Mouse (Mus musculus): ENCODE measurements around the gene Rnf39. TPM values are rescaled to one million over a fixed set of nuclear protein-coding genes. Genes with fewer than 3 reads are reported as not detected.
"Not testable (repeated sequence)": the region's sequence is repeated elsewhere in the genome, so short reads cannot be mapped to it uniquely, and the experiment has no call there.

Rnf39 gene
- polyA plus RNA-seq, 1 experiment from 2014 or later: 0.13 TPM

GRCm38 (mm10) chr17:36973271-36973787 lies 30.6 kb downstream of the Rnf39 start:
- Histone ChIP-seq H3K9ac (replicated peaks; ENCODE audit: low read length) (no peak overlapping the region), H3K36me3 (replicated peaks; ENCODE audit: control insufficient read depth, insufficient read depth, low read depth, low read length) (no peaks in the 10 kb centered on the region), H3K27ac (replicated peaks; ENCODE audit: low read depth, low read length) (no peak overlapping the region), H3K9me3 (replicated peaks; ENCODE audit: control insufficient read depth, low read length) (no peaks in the 10 kb centered on the region), H3K27me3 (ENCODE audit: control insufficient read depth, insufficient read depth, low read length) (no peaks in the 10 kb centered on the region), H3K4me1 (ENCODE audit: control insufficient read depth, insufficient read depth, low read length) (no peaks in the 10 kb centered on the region), H3K4me2 (ENCODE audit: low read depth, low read length) (no peak overlapping the region), H3K4me3 (ENCODE audit: low read depth, low read length) (no peak overlapping the region)
- WGBS: 61% methylated on average over 8 of the region's 8 CpGs
- ATAC-seq (replicated peaks; ENCODE audit: insufficient number of reproducible peaks, low FRiP score, low TSS enrichment, low read depth) (no peak), DNase-seq (ENCODE audit: low spot score) (no peak)

- Histone ChIP-seq H3K9me3 (replicated peaks; ENCODE audit: control insufficient read depth, low read length) (no peaks in the 10 kb centered on the region), H3K4me2 (ENCODE audit: low read depth, low read length) (peak within 1 kb of the TSS; percentile 27; the same call in 1 of the 2 replicates), H3K4me3 (ENCODE audit: low read depth, low read length) (no peak within 1 kb of the TSS), H3K27me3 (ENCODE audit: control insufficient read depth, insufficient read depth, low read length) (no peaks in the 10 kb centered on the region), H3K9ac (replicated peaks; ENCODE audit: low read length) (no peak within 1 kb of the TSS), H3K27ac (replicated peaks; ENCODE audit: low read depth, low read length) (no peak within 1 kb of the TSS), H3K36me3 (replicated peaks; ENCODE audit: control insufficient read depth, insufficient read depth, low read depth, low read length) (no peaks in the 10 kb centered on the region), H3K4me1 (ENCODE audit: control insufficient read depth, insufficient read depth, low read length) (no peaks in the 10 kb centered on the region)
- no peak for DNase-seq (ENCODE audit: low spot score)
- WGBS: 13% methylated on average over 18 of the region's 18 CpGs
- no peak for ATAC-seq (replicated peaks; ENCODE audit: insufficient number of reproducible peaks, low FRiP score, low TSS enrichment, low read depth)
These were observed 38.6 kb downstream of the Rnf39 start, which contains the start of gene 2410137M14Rik for GRCm38 (mm10) chr17:36981221-36981813. Gene 2410137M14Rik (minus strand): TSS chr17:36981237.

DNA sequence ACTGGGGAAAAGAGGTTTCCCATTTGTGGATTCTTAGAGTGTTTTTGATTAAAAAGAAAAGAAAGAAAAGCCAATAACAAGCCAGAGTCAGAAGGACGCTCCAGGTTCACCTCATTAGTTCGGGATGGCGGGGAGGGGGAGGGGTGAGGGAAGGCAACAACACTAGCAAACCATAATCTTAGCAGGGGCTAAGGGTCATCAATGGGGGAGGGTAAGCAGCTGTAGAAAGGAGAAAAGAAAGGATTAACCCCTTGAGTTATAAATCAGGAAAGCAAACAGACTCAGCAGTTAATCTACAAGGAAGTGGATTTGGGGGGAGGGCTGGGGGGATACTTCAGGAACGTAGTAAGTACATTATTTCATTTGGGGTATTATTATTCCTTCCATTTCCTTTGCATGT lies 39.1 kb downstream of the Rnf39 start:
- H3K9me3 ChIP-seq (replicated peaks; ENCODE audit: control insufficient read depth, low read length): no peaks in the 10 kb centered on the region
- ATAC-seq (replicated peaks; ENCODE audit: insufficient number of reproducible peaks, low FRiP score, low TSS enrichment, low read depth): no peak
- H3K36me3 ChIP-seq (replicated peaks; ENCODE audit: control insufficient read depth, insufficient read depth, low read depth, low read length): no peaks in the 10 kb centered on the region
- DNase-seq (ENCODE audit: low spot score): no peak
- H3K27me3 ChIP-seq (ENCODE audit: control insufficient read depth, insufficient read depth, low read length): no peaks in the 10 kb centered on the region
- no peak overlapping the region for H3K4me3 ChIP-seq (ENCODE audit: low read depth, low read length)
- H3K4me1 ChIP-seq (ENCODE audit: control insufficient read depth, insufficient read depth, low read length): no peaks in the 10 kb centered on the region
- no peak overlapping the region; the same call in 1 of the 2 replicates for H3K4me2 ChIP-seq (ENCODE audit: low read depth, low read length)
- H3K27ac ChIP-seq (replicated peaks; ENCODE audit: low read depth, low read length): no peak overlapping the region
- WGBS: 6% methylated on average over 4 of the region's 4 CpGs
- H3K9ac ChIP-seq (replicated peaks; ENCODE audit: low read length): no peak overlapping the region

DNA sequence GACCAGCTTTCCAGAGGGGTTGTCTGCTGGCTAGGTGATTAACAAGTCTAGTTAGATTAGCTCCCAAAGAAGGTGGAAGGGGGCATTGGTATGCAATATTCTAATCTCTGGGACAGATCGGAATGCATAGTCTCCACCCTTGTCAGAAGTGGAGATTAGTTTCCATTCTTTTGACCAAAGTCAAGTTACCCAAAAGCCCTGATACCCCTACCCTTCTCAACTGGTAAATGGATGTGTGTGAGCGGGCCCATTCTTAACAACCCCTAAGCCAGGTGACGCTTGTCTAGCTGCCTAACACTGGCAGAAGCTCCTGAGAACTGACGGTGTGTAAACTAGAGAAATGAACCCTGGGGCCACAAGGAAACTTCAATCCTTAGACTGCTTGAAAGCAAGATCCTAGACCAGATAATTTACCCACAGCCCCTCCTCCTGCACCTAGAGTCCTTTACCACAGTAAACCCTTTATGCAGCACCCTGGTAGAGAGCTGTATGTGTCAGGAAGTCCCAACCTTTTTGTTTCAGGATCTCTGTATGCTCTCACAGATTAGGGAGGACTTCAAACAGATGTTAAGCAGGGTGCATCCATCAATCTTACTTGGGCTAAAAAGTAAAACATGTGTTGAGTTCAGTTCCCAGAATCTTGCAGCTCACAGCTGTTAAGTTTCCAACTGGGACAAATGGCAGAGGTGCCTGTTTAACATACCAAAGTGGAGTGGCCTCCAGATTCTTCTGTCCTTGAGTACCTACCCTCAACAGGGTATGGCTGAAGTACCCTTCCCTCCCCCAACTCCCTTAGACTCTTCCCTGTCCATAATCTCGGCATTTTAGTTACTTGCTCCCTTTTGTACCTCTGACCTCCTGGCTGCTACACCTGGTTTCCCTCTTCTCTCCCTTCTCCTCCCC lies 39.8 kb downstream of the Rnf39 start:
- 28% methylated on average over 5 of the region's 5 CpGs for WGBS
- H3K27me3 ChIP-seq (ENCODE audit: control insufficient read depth, insufficient read depth, low read length): no peaks in the 10 kb centered on the region
- no peak overlapping the region for H3K9ac ChIP-seq (replicated peaks; ENCODE audit: low read length)
- no peak for DNase-seq (ENCODE audit: low spot score)
- no peak for ATAC-seq (replicated peaks; ENCODE audit: insufficient number of reproducible peaks, low FRiP score, low TSS enrichment, low read depth)
- H3K27ac ChIP-seq (replicated peaks; ENCODE audit: low read depth, low read length): no peak overlapping the region
- no peaks in the 10 kb centered on the region for H3K36me3 ChIP-seq (replicated peaks; ENCODE audit: control insufficient read depth, insufficient read depth, low read depth, low read length)
- H3K4me3 ChIP-seq (ENCODE audit: low read depth, low read length): no peak overlapping the region
- no peak overlapping the region for H3K4me2 ChIP-seq (ENCODE audit: low read depth, low read length)
- no peaks in the 10 kb centered on the region for H3K4me1 ChIP-seq (ENCODE audit: control insufficient read depth, insufficient read depth, low read length)
- no peaks in the 10 kb centered on the region for H3K9me3 ChIP-seq (replicated peaks; ENCODE audit: control insufficient read depth, low read length)

DNA sequence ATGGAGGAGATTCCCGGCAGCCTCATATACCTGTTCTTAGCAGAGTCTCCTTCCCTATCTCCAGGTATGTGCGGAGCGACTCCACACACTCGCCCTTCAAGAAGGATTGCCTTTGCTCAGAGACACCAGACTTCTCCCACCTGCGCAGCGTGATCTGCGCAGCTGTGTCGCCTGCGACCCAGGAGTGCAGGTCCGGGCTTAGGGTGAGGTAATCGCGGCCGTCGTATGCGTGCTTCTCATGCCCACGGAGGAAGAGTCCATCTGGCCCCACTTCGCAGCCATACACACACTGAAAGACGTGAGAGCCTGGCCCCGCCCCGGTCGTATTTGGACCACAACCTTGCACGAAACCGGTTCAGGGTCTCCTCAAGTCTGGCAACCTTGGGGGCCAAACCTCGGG lies 45.8 kb downstream of the Rnf39 start:
- DNase-seq (ENCODE audit: low spot score) (no peak), ATAC-seq (replicated peaks; ENCODE audit: insufficient number of reproducible peaks, low FRiP score, low TSS enrichment, low read depth) (no peak)
- Histone ChIP-seq H3K27me3 (ENCODE audit: control insufficient read depth, insufficient read depth, low read length) (peaks cover 9% of the 10 kb centered on the region), H3K9ac (replicated peaks; ENCODE audit: low read length) (no peak overlapping the region), H3K4me1 (ENCODE audit: control insufficient read depth, insufficient read depth, low read length) (no peaks in the 10 kb centered on the region), H3K27ac (replicated peaks; ENCODE audit: low read depth, low read length) (no peak overlapping the region), H3K36me3 (replicated peaks; ENCODE audit: control insufficient read depth, insufficient read depth, low read depth, low read length) (no peaks in the 10 kb centered on the region), H3K4me2 (ENCODE audit: low read depth, low read length) (no peak overlapping the region), H3K9me3 (replicated peaks; ENCODE audit: control insufficient read depth, low read length) (no peaks in the 10 kb centered on the region), H3K4me3 (ENCODE audit: low read depth, low read length) (no peak overlapping the region)
- WGBS: 5% methylated on average over 24 of the region's 24 CpGs

- ATAC-seq (replicated peaks; ENCODE audit: insufficient number of reproducible peaks, low FRiP score, low TSS enrichment, low read depth) (no peak), DNase-seq (ENCODE audit: low spot score) (no peak)
- H3K4me1 ChIP-seq (ENCODE audit: control insufficient read depth, insufficient read depth, low read length): no peaks in the 10 kb centered on the region
- 16% methylated on average over 5 of the region's 5 CpGs for WGBS
- no peaks in the 10 kb centered on the region for H3K9me3 ChIP-seq (replicated peaks; ENCODE audit: control insufficient read depth, low read length)
- H3K9ac ChIP-seq (replicated peaks; ENCODE audit: low read length): no peak within 1 kb of the TSS
- H3K4me2 ChIP-seq (ENCODE audit: low read depth, low read length): no peak within 1 kb of the TSS
- H3K27ac ChIP-seq (replicated peaks; ENCODE audit: low read depth, low read length): no peak within 1 kb of the TSS
- H3K36me3 ChIP-seq (replicated peaks; ENCODE audit: control insufficient read depth, insufficient read depth, low read depth, low read length): no peaks in the 10 kb centered on the region
- H3K4me3 ChIP-seq (ENCODE audit: low read depth, low read length): no peak within 1 kb of the TSS
- peaks cover 9% of the 10 kb centered on the region for H3K27me3 ChIP-seq (ENCODE audit: control insufficient read depth, insufficient read depth, low read length)
These were observed 46.7 kb downstream of the Rnf39 start, which contains the start of gene H2-M5 for GRCm38 (mm10) chr17:36989437-36989836. Gene H2-M5 (minus strand): TSS chr17:36989537.

- not testable (repeated sequence) for H3K4me3 ChIP-seq (ENCODE audit: low read depth, low read length); H3K9ac ChIP-seq (replicated peaks; ENCODE audit: low read length); H3K27me3 ChIP-seq (ENCODE audit: control insufficient read depth, insufficient read depth, low read length); H3K9me3 ChIP-seq (replicated peaks; ENCODE audit: control insufficient read depth, low read length); H3K27ac ChIP-seq (replicated peaks; ENCODE audit: low read depth, low read length); H3K4me1 ChIP-seq (ENCODE audit: control insufficient read depth, insufficient read depth, low read length); H3K36me3 ChIP-seq (replicated peaks; ENCODE audit: control insufficient read depth, insufficient read depth, low read depth, low read length); ATAC-seq (replicated peaks; ENCODE audit: insufficient number of reproducible peaks, low FRiP score, low TSS enrichment, low read depth); DNase-seq (ENCODE audit: low spot score); H3K4me2 ChIP-seq (ENCODE audit: low read depth, low read length)
- 93% methylated on average over 6 of the region's 6 CpGs for WGBS
These were observed 47.9 kb downstream of the Rnf39 start for GRCm38 (mm10) chr17:36990630-36991029.

Measured in embryonic facial prominence, embryonic 11.5 days (tissue).